Mouse (Mus musculus) lung, postnatal 0 days (tissue): ENCODE results near the gene Adi1.

Experiments
- CTCF ChIP-seq: IDR thresholded peaks from 2 replicates; pipeline ENCODE4 v1.5.1; 2016; ENCODE audit warnings: antibody characterized with exemption, mild to moderate bottlenecking
- EP300 ChIP-seq: IDR thresholded peaks from 2 replicates; pipeline ENCODE4 v1.6.1; 2016; ENCODE audit warnings: antibody characterized with exemption, mild to moderate bottlenecking, control low read depth

GRCm38 (mm10) chr12:28700101-28700511 lies 25.1 kb downstream of the Adi1 start:
- TF ChIP-seq CTCF (no peak), EP300 (no peak)
